Mouse (Mus musculus): ENCODE results near the gene Efr3b. TPM values are rescaled to one million over a fixed set of nuclear protein-coding genes. Genes with fewer than 3 reads are reported as not detected.
A peak's percentile ranks its signal among the peaks of the same experiment; 100 is the strongest.

Gene Efr3b
- polyA plus RNA-seq (2012; rRNA removed): 0.83 and 1.0 TPM in 2 replicates

GRCm38 (mm10) chr12:4038061-4039041 is at the start of gene Efr3b:
Gene Efr3b (minus strand): TSS chr12:4038915.
- TF ChIP-seq CTCF (IDR thresholded peaks at IDR 0.05; ENCODE audit: control insufficient read depth, insufficient read depth, insufficient replicate concordance, low read depth, low read length): no peak
- TF ChIP-seq POLR2A (IDR thresholded peaks at IDR 0.05; ENCODE audit: control insufficient read depth, low read depth, low read length): no peak
- Histone ChIP-seq H3K4me3 (ENCODE audit: control insufficient read depth, low read depth, low read length) (peak within 1 kb of the TSS; percentile 50), H3K27ac (ENCODE audit: control insufficient read depth, insufficient read depth, low read depth, low read length) (no peak within 1 kb of the TSS), H3K36me3 (ENCODE audit: control insufficient read depth, insufficient read depth, low read length) (no peaks in the 10 kb centered on the region), H3K4me1 (ENCODE audit: control insufficient read depth, insufficient read depth, low read length) (peaks cover 9% of the 10 kb centered on the region), H3K27me3 (ENCODE audit: control insufficient read depth, insufficient read depth, low read length) (no peaks in the 10 kb centered on the region)

GRCm38 (mm10) chr12:4083441-4083840 is 44.7 kb upstream of the Efr3b start:
- Histone ChIP-seq H3K4me1 (ENCODE audit: control insufficient read depth, insufficient read depth, low read length) (peaks cover 3% of the 10 kb centered on the region; the same call in 1 of the 2 replicates), H3K4me3 (ENCODE audit: control insufficient read depth, low read depth, low read length) (peak overlapping the region; percentile 34; the same call in 1 of the 2 replicates), H3K27ac (ENCODE audit: control insufficient read depth, insufficient read depth, low read depth, low read length) (no peak overlapping the region), H3K27me3 (ENCODE audit: control insufficient read depth, insufficient read depth, low read length) (no peaks in the 10 kb centered on the region), H3K36me3 (ENCODE audit: control insufficient read depth, insufficient read depth, low read length) (peaks cover 2% of the 10 kb centered on the region)
- no peak for TF ChIP-seq CTCF (IDR thresholded peaks at IDR 0.05; ENCODE audit: control insufficient read depth, insufficient read depth, insufficient replicate concordance, low read depth, low read length)
- no peak for TF ChIP-seq POLR2A (IDR thresholded peaks at IDR 0.05; ENCODE audit: control insufficient read depth, low read depth, low read length)

- Histone ChIP-seq H3K4me1 (ENCODE audit: control insufficient read depth, insufficient read depth, low read length) (peaks cover 3% of the 10 kb centered on the region; the same call in 1 of the 2 replicates), H3K27me3 (ENCODE audit: control insufficient read depth, insufficient read depth, low read length) (no peaks in the 10 kb centered on the region), H3K36me3 (ENCODE audit: control insufficient read depth, insufficient read depth, low read length) (peaks cover 2% of the 10 kb centered on the region), H3K27ac (ENCODE audit: control insufficient read depth, insufficient read depth, low read depth, low read length) (peak within 1 kb of the TSS; percentile 95), H3K4me3 (ENCODE audit: control insufficient read depth, low read depth, low read length) (peak within 1 kb of the TSS; percentile 87)
- no peak for TF ChIP-seq CTCF (IDR thresholded peaks at IDR 0.05; ENCODE audit: control insufficient read depth, insufficient read depth, insufficient replicate concordance, low read depth, low read length)
- peak; percentile 88 for TF ChIP-seq POLR2A (IDR thresholded peaks at IDR 0.05; ENCODE audit: control insufficient read depth, low read depth, low read length)
Observed at GRCm38 (mm10) chr12:4082132-4083001, 43.7 kb upstream of the Efr3b start, which contains the start of gene Dnajc27. Gene Dnajc27 (plus strand): TSS chr12:4082583.

- no peaks in the 10 kb centered on the region for H3K36me3 ChIP-seq (ENCODE audit: control insufficient read depth, insufficient read depth, low read length)
- H3K4me1 ChIP-seq (ENCODE audit: control insufficient read depth, insufficient read depth, low read length): peaks cover 3% of the 10 kb centered on the region; the same call in 1 of the 2 replicates
- no peaks in the 10 kb centered on the region for H3K27me3 ChIP-seq (ENCODE audit: control insufficient read depth, insufficient read depth, low read length)
- H3K4me3 ChIP-seq (ENCODE audit: control insufficient read depth, low read depth, low read length): no peak overlapping the region
- H3K27ac ChIP-seq (ENCODE audit: control insufficient read depth, insufficient read depth, low read depth, low read length): no peak overlapping the region
- no peak for TF ChIP-seq POLR2A (IDR thresholded peaks at IDR 0.05; ENCODE audit: control insufficient read depth, low read depth, low read length)
- TF ChIP-seq CTCF (IDR thresholded peaks at IDR 0.05; ENCODE audit: control insufficient read depth, insufficient read depth, insufficient replicate concordance, low read depth, low read length): peak; percentile 37; the same call in 1 of the 2 replicates
Observed at GRCm38 (mm10) chr12:4080311-4080710, 41.6 kb upstream of the Efr3b start.

- Histone ChIP-seq H3K27me3 (ENCODE audit: control insufficient read depth, insufficient read depth, low read length) (no peaks in the 10 kb centered on the region), H3K27ac (ENCODE audit: control insufficient read depth, insufficient read depth, low read depth, low read length) (no peak overlapping the region), H3K4me3 (ENCODE audit: control insufficient read depth, low read depth, low read length) (no peak overlapping the region), H3K4me1 (ENCODE audit: control insufficient read depth, insufficient read depth, low read length) (peaks cover 3% of the 10 kb centered on the region; the same call in 1 of the 2 replicates), H3K36me3 (ENCODE audit: control insufficient read depth, insufficient read depth, low read length) (no peaks in the 10 kb centered on the region)
- TF ChIP-seq POLR2A (IDR thresholded peaks at IDR 0.05; ENCODE audit: control insufficient read depth, low read depth, low read length): no peak
- TF ChIP-seq CTCF (IDR thresholded peaks at IDR 0.05; ENCODE audit: control insufficient read depth, insufficient read depth, insufficient replicate concordance, low read depth, low read length): no peak
Observed at GRCm38 (mm10) chr12:4078069-4078468, 39.4 kb upstream of the Efr3b start.

GRCm38 (mm10) chr12:4076383-4076782 is 37.7 kb upstream of the Efr3b start:
- no peaks in the 10 kb centered on the region for H3K36me3 ChIP-seq (ENCODE audit: control insufficient read depth, insufficient read depth, low read length)
- H3K27me3 ChIP-seq (ENCODE audit: control insufficient read depth, insufficient read depth, low read length): no peaks in the 10 kb centered on the region
- TF ChIP-seq POLR2A (IDR thresholded peaks at IDR 0.05; ENCODE audit: control insufficient read depth, low read depth, low read length): no peak
- no peak for TF ChIP-seq CTCF (IDR thresholded peaks at IDR 0.05; ENCODE audit: control insufficient read depth, insufficient read depth, insufficient replicate concordance, low read depth, low read length)
- no peaks in the 10 kb centered on the region; the same call in 1 of the 2 replicates for H3K4me1 ChIP-seq (ENCODE audit: control insufficient read depth, insufficient read depth, low read length)
- H3K4me3 ChIP-seq (ENCODE audit: control insufficient read depth, low read depth, low read length): no peak overlapping the region
- H3K27ac ChIP-seq (ENCODE audit: control insufficient read depth, insufficient read depth, low read depth, low read length): no peak overlapping the region
